Comparison of ENCODE assay signal across 19 mouse cellular contexts in the genomic region with DNA sequence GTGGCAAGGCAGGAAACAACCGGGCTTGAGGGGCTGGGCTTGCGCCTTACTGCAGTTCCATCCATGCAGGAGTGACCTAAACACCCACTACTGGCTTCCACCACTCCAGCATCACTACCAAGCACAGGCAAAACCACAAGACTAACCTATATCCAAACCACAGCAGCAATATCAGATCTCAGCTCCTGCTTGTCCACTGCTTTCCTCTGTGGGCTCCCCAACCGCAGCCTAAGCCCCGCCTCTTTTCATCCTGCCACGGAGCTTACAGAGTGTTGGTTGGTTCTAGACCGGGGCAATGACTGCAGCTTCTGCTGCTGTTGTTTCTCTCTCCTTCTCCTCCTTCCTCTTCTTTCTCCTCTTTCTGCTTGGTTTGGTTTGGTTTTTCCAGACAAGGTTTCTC. TPM values are rescaled to one million over a fixed set of nuclear protein-coding genes. Genes with fewer than 3 reads are reported as not detected.
DNase-seq lines count a peak whose midpoint lies in the region; ATAC-seq lines count a peak whose summit lies in the region.
"Had no signal": no experiment of that assay in that cellular context is flagged by ENCODE, and none has a peak within 500 bp of the region (broad histone marks: within the 10 kb centered on the region; RNA-seq: fewer than 3 reads in every experiment).

No protein-coding gene starts in this region.

- peak; percentile 85 for DNase-seq in 416B (ENCODE audit: low read depth)
- peak; percentile 63 for DNase-seq in CD4-positive helper T cell, adult 2 months (ENCODE audit: low read depth, low spot score)
- DNase-seq in naive thymus-derived CD4-positive, alpha-beta T cell, adult 2 months (ENCODE audit: low read depth), result peak; percentile 46
- DNase-seq in urinary bladder, postnatal 25 days (ENCODE audit: low spot score), result no peak
- no peak for DNase-seq in heart, postnatal 10 days
- DNase-seq in heart, adult 9 months (ENCODE audit: low spot score in 2 of 2), result no peak
- DNase-seq: adrenal gland, adult 2 months; cerebellum, adult 2 months; cerebellum, postnatal 36 days; heart, adult 11 months; kidney, adult 2 months; kidney, postnatal 14 days; liver, embryonic 13.5 days; lung, postnatal 4 days; midbrain, embryonic 14.5 days; right cerebral cortex, postnatal 25 days had no signal

- intact Hi-C loops in heart, postnatal 10 days (cut with DNase I), result no loop called here

- ATAC-seq in granulocyte monocyte progenitor cell, adult 5-6 weeks (replicated peaks; ENCODE audit: poor library complexity, severe bottlenecking), result peak; percentile 89
- ATAC-seq: inflammation-experienced regulatory T-cells, adult 6 months had no signal

RNA-seq across cellular contexts. Expression of a gene that starts 15.1 kb away (rescaled TPM):
- 105 and 129 TPM in 2 replicates for total RNA-seq in granulocyte monocyte progenitor cell, adult 5-6 weeks (2014; fragmentation: Nextera tagmentation)
- 77.1 and 79.8 TPM in 2 replicates for total RNA-seq in granulocyte monocyte progenitor cell, adult 5-6 weeks (2017)
- 1 to 10 TPM in 1 of 2 experiments, under 1 TPM in 1; 0.45 to 1.1 TPM for total RNA-seq in heart, postnatal 10 days (2021)
- total RNA-seq: gastrocnemius, adult 8-10 months had no signal

RNA-seq across cellular contexts. Expression of a gene that starts 29.9 kb away (rescaled TPM):
- 76.6 and 78.8 TPM in 2 replicates for total RNA-seq in granulocyte monocyte progenitor cell, adult 5-6 weeks (2014; fragmentation: Nextera tagmentation)
- 124 and 141 TPM in 2 replicates for total RNA-seq in granulocyte monocyte progenitor cell, adult 5-6 weeks (2017)
- 100 to 1,000 TPM; 106 to 108 TPM for total RNA-seq in heart, postnatal 10 days (2021)

Comparison
In these comparisons a context has a peak if more than half of its experiments do, and no peak if none do; other contexts are left out.
1. DNase-seq: peak in 416B (single experiment), CD4-positive helper T cell, adult 2 months (single experiment) and naive thymus-derived CD4-positive, alpha-beta T cell, adult 2 months (single experiment); none in urinary bladder, postnatal 25 days (single experiment), heart, postnatal 10 days (0 of 2) and heart, adult 9 months (0 of 2).
2. RNA of a gene that starts 15.1 kb away (total RNA-seq): 77.1 to 129 TPM in granulocyte monocyte progenitor cell, adult 5-6 weeks; 0.45 to 1.1 TPM in heart, postnatal 10 days; every median in the first group is over 10 times any median in the second.